Mouse (Mus musculus): ENCODE measurements around the gene F8. TPM values are rescaled to one million over a fixed set of nuclear protein-coding genes. Genes with fewer than 3 reads are reported as not detected.

F8 gene
- polyA plus RNA-seq, 1 experiment = 0.09 TPM

GRCm38 (mm10) chrX:75138182-75138581 lies 244.2 kb downstream of the F8 start:
- no peaks in the 10 kb centered on the region for H3K36me3 ChIP-seq (ENCODE audit: control insufficient read depth, insufficient read depth, low read length)
- TF ChIP-seq POLR2A (IDR thresholded peaks at IDR 0.05; ENCODE audit: low read depth, low read length) = no peak
- TF ChIP-seq CTCF (IDR thresholded peaks at IDR 0.05; ENCODE audit: extremely low read depth, insufficient read length, insufficient replicate concordance, low read depth, low read length) = no peak
- no peaks in the 10 kb centered on the region for H3K27me3 ChIP-seq (ENCODE audit: control insufficient read depth, insufficient read depth, low read length)
- WGBS = 94% methylated on average over 2 of the region's 2 CpGs
- H3K27ac ChIP-seq (ENCODE audit: insufficient read depth, low read depth, low read length) = peak overlapping the region; percentile 73; the same call in 1 of the 2 replicates
- H3K4me3 ChIP-seq (ENCODE audit: low read depth, low read length) = no peak overlapping the region
- no peaks in the 10 kb centered on the region for H3K4me1 ChIP-seq (ENCODE audit: control insufficient read depth, insufficient read depth, insufficient read length, low read length)

GRCm38 (mm10) chrX:75137729-75138128 lies 244.7 kb downstream of the F8 start:
- Histone ChIP-seq H3K4me3 (ENCODE audit: low read depth, low read length) (no peak overlapping the region), H3K36me3 (ENCODE audit: control insufficient read depth, insufficient read depth, low read length) (no peaks in the 10 kb centered on the region), H3K27me3 (ENCODE audit: control insufficient read depth, insufficient read depth, low read length) (no peaks in the 10 kb centered on the region), H3K27ac (ENCODE audit: insufficient read depth, low read depth, low read length) (peak overlapping the region; percentile 73), H3K4me1 (ENCODE audit: control insufficient read depth, insufficient read depth, insufficient read length, low read length) (no peaks in the 10 kb centered on the region)
- TF ChIP-seq CTCF (IDR thresholded peaks at IDR 0.05; ENCODE audit: extremely low read depth, insufficient read length, insufficient replicate concordance, low read depth, low read length) (no peak), POLR2A (IDR thresholded peaks at IDR 0.05; ENCODE audit: low read depth, low read length) (no peak)
- 61% methylated on average over 2 of the region's 2 CpGs for WGBS

DNA sequence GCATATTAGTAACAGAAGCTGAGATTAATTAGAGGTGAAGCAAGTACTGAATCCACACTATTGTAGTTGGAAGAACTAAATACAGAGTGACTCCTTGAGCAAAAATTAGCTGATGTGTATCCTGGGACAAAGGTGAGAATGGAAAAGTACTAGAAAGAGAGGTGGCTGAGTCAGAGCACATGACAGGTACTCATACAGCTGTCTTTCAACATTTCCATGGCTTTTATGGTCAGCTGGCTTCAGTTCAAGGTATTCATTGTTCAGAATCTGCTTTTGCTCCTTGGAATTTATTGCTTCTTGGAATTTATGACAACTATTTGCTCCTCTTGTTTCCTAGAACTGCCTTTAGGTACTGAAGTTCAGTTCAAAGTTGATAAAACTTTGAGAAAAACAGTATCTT lies 245.5 kb downstream of the F8 start:
- TF ChIP-seq POLR2A (IDR thresholded peaks at IDR 0.05; ENCODE audit: low read depth, low read length) = no peak
- TF ChIP-seq CTCF (IDR thresholded peaks at IDR 0.05; ENCODE audit: extremely low read depth, insufficient read length, insufficient replicate concordance, low read depth, low read length) = no peak
- H3K27me3 ChIP-seq (ENCODE audit: control insufficient read depth, insufficient read depth, low read length) = no peaks in the 10 kb centered on the region
- no peak overlapping the region for H3K4me3 ChIP-seq (ENCODE audit: low read depth, low read length)
- H3K27ac ChIP-seq (ENCODE audit: insufficient read depth, low read depth, low read length) = no peak overlapping the region
- H3K36me3 ChIP-seq (ENCODE audit: control insufficient read depth, insufficient read depth, low read length) = no peaks in the 10 kb centered on the region
- H3K4me1 ChIP-seq (ENCODE audit: control insufficient read depth, insufficient read depth, insufficient read length, low read length) = no peaks in the 10 kb centered on the region

- no peaks in the 10 kb centered on the region for H3K4me1 ChIP-seq (ENCODE audit: control insufficient read depth, insufficient read depth, insufficient read length, low read length)
- TF ChIP-seq CTCF (IDR thresholded peaks at IDR 0.05; ENCODE audit: extremely low read depth, insufficient read length, insufficient replicate concordance, low read depth, low read length) (no peak), POLR2A (IDR thresholded peaks at IDR 0.05; ENCODE audit: low read depth, low read length) (peak; percentile 81)
- 12% methylated on average over 36 of the region's 36 CpGs for WGBS
Observed at GRCm38 (mm10) chrX:75130467-75131160, 251.8 kb downstream of the F8 start, which contains the start of gene Mpp1. Gene Mpp1, minus strand, starts transcription at chrX:75131016.

GRCm38 (mm10) chrX:75129474-75129873 lies 252.9 kb downstream of the F8 start:
- Histone ChIP-seq H3K4me3 (ENCODE audit: low read depth, low read length) (no peak overlapping the region), H3K27ac (ENCODE audit: insufficient read depth, low read depth, low read length) (peak overlapping the region; percentile 90), H3K27me3 (ENCODE audit: control insufficient read depth, insufficient read depth, low read length) (no peaks in the 10 kb centered on the region), H3K36me3 (ENCODE audit: control insufficient read depth, insufficient read depth, low read length) (peaks cover 3% of the 10 kb centered on the region), H3K4me1 (ENCODE audit: control insufficient read depth, insufficient read depth, insufficient read length, low read length) (no peaks in the 10 kb centered on the region)
- no peak for TF ChIP-seq CTCF (IDR thresholded peaks at IDR 0.05; ENCODE audit: extremely low read depth, insufficient read length, insufficient replicate concordance, low read depth, low read length)
- no peak for TF ChIP-seq POLR2A (IDR thresholded peaks at IDR 0.05; ENCODE audit: low read depth, low read length)
- WGBS = 46% methylated on average over 2 of the region's 2 CpGs

More at GRCm38 (mm10) chrX:75130467-75131160, 251.8 kb downstream of the F8 start, which contains the start of gene Mpp1:
- Histone ChIP-seq H3K27ac (ENCODE audit: insufficient read depth, low read depth, low read length) (peak within 1 kb of the TSS; percentile 94), H3K4me3 (ENCODE audit: low read depth, low read length) (peak within 1 kb of the TSS; percentile 93), H3K27me3 (ENCODE audit: control insufficient read depth, insufficient read depth, low read length) (no peaks in the 10 kb centered on the region), H3K36me3 (ENCODE audit: control insufficient read depth, insufficient read depth, low read length) (no peaks in the 10 kb centered on the region)

- peak overlapping the region; percentile 89 for H3K27ac ChIP-seq (ENCODE audit: insufficient read depth, low read depth, low read length)
- H3K27me3 ChIP-seq (ENCODE audit: control insufficient read depth, insufficient read depth, low read length) = no peaks in the 10 kb centered on the region
- H3K36me3 ChIP-seq (ENCODE audit: control insufficient read depth, insufficient read depth, low read length) = peaks cover 7% of the 10 kb centered on the region
- TF ChIP-seq CTCF (IDR thresholded peaks at IDR 0.05; ENCODE audit: extremely low read depth, insufficient read length, insufficient replicate concordance, low read depth, low read length) = no peak
- TF ChIP-seq POLR2A (IDR thresholded peaks at IDR 0.05; ENCODE audit: low read depth, low read length) = no peak
- no peaks in the 10 kb centered on the region for H3K4me1 ChIP-seq (ENCODE audit: control insufficient read depth, insufficient read depth, insufficient read length, low read length)
- no peak overlapping the region for H3K4me3 ChIP-seq (ENCODE audit: low read depth, low read length)
Observed at GRCm38 (mm10) chrX:75128333-75128980, 254.0 kb downstream of the F8 start.

GRCm38 (mm10) chrX:75126893-75127292 lies 255.5 kb downstream of the F8 start:
- H3K36me3 ChIP-seq (ENCODE audit: control insufficient read depth, insufficient read depth, low read length) = peaks cover 13% of the 10 kb centered on the region
- no peak for TF ChIP-seq POLR2A (IDR thresholded peaks at IDR 0.05; ENCODE audit: low read depth, low read length)
- TF ChIP-seq CTCF (IDR thresholded peaks at IDR 0.05; ENCODE audit: extremely low read depth, insufficient read length, insufficient replicate concordance, low read depth, low read length) = no peak
- H3K27me3 ChIP-seq (ENCODE audit: control insufficient read depth, insufficient read depth, low read length) = no peaks in the 10 kb centered on the region
- no peak overlapping the region for H3K4me3 ChIP-seq (ENCODE audit: low read depth, low read length)
- H3K27ac ChIP-seq (ENCODE audit: insufficient read depth, low read depth, low read length) = no peak overlapping the region
- no peaks in the 10 kb centered on the region for H3K4me1 ChIP-seq (ENCODE audit: control insufficient read depth, insufficient read depth, insufficient read length, low read length)
